Mouse (Mus musculus) MEL (cell line): ENCODE results near the gene Txndc17. TPM values are rescaled to one million over a fixed set of nuclear protein-coding genes. Genes with fewer than 3 reads are reported as not detected.

Source experiments
- DNase-seq: peaks from one replicate; pipeline ENCODE4 v3.0.0; 2011; ENCODE audit warnings: low read depth, low spot score
- H3K27ac ChIP-seq: 2 replicates; pipeline ENCODE4 v1.5.1; 2012; ENCODE audit warnings: low read depth, mild to moderate bottlenecking, control low read depth, low read length, moderate library complexity; ENCODE audit not compliant: control insufficient read depth
- H3K27me3 ChIP-seq, 2 experiments: fragments of 150-350 bp in 1 of 2; sonication (generic) in 1 of 2; 2 replicates each; pipeline ENCODE4 v1.6.1; 2012; ENCODE audit warnings: low read length in 2 of 2, mild to moderate bottlenecking in 2 of 2, improper control_type of control experiment in 1 of 2, moderate library complexity in 1 of 2; ENCODE audit not compliant: insufficient read depth in 2 of 2, control insufficient read depth in 1 of 2
- H3K36me3 ChIP-seq, 2 experiments: 2 replicates each; pipeline ENCODE4 v1.6.1; 2012 to 2014; ENCODE audit warnings: low read length in 2 of 2, improper control_type of control experiment in 1 of 2, inconsistent platforms in 1 of 2, mild to moderate bottlenecking in 1 of 2; ENCODE audit not compliant: insufficient read depth in 2 of 2, control insufficient read depth in 1 of 2
- H3K4me1 ChIP-seq, 2 experiments: fragments of 150-350 bp in 1 of 2; sonication (generic) in 1 of 2; 2 replicates each; pipeline ENCODE4 v1.6.1; 2012; ENCODE audit warnings: low read length in 2 of 2, improper control_type of control experiment in 1 of 2, mild to moderate bottlenecking in 1 of 2; ENCODE audit not compliant: insufficient read depth in 2 of 2, control insufficient read depth in 1 of 2
- H3K4me3 ChIP-seq, 2 experiments: fragments of 150-350 bp in 1 of 2; sonication (generic) in 1 of 2; 2 replicates each; pipeline ENCODE4 v1.5.1; 2012; ENCODE audit warnings: low read depth in 2 of 2, low read length in 2 of 2, mild to moderate bottlenecking in 2 of 2, moderate library complexity in 2 of 2, control low read depth in 1 of 2, improper control_type of control experiment in 1 of 2; ENCODE audit not compliant: control insufficient read depth in 1 of 2, insufficient read depth in 1 of 2
- H3K79me2 ChIP-seq: 2 replicates; pipeline ENCODE4 v1.6.1; 2012; ENCODE audit warnings: mild to moderate bottlenecking, low read length, moderate library complexity; ENCODE audit not compliant: control insufficient read depth, poor library complexity, insufficient read depth
- H3K9ac ChIP-seq: 2 replicates; pipeline ENCODE4 v1.6.1; 2012; ENCODE audit warnings: low read depth, mild to moderate bottlenecking, control low read depth, low read length, moderate library complexity; ENCODE audit not compliant: control insufficient read depth, poor library complexity, severe bottlenecking
- H3K9me3 ChIP-seq: fragments of 150-350 bp; sonication (generic); replicated peaks from 2 replicates; pipeline ENCODE4 v1.6.1; 2012; ENCODE audit warnings: mild to moderate bottlenecking, low read length, improper control_type of control experiment, moderate library complexity; ENCODE audit not compliant: insufficient read depth
- BHLHE40 ChIP-seq: IDR thresholded peaks from 2 replicates; pipeline ENCODE4 v1.6.1; 2012; ENCODE audit warnings: low read depth, mild to moderate bottlenecking, inconsistent platforms, low read length, improper control_type of control experiment, borderline replicate concordance
- CHD1 ChIP-seq: IDR thresholded peaks from 2 replicates; pipeline ENCODE4 v1.6.1; 2012; ENCODE audit warnings: low read depth, mild to moderate bottlenecking, inconsistent platforms, low read length, improper control_type of control experiment
- ELF1 ChIP-seq: IDR thresholded peaks from 2 replicates; pipeline ENCODE4 v1.6.1; 2014; ENCODE audit warnings: low read depth, mild to moderate bottlenecking, inconsistent platforms, low read length, improper control_type of control experiment, moderate library complexity
- EP300 ChIP-seq, 2 experiments: IDR thresholded peaks; 2 replicates each; pipeline ENCODE4 v1.6.1; 2011; ENCODE audit warnings: improper control_type of control experiment in 2 of 2, low read length in 2 of 2, low read depth in 1 of 2, mild to moderate bottlenecking in 1 of 2
- ETS1 ChIP-seq: IDR thresholded peaks from 2 replicates; pipeline ENCODE4 v1.6.1; 2012; ENCODE audit warnings: low read depth, mild to moderate bottlenecking, inconsistent platforms, low read length, improper control_type of control experiment, moderate library complexity
- GABPA ChIP-seq: IDR thresholded peaks from 2 replicates; pipeline ENCODE4 v1.6.1; 2012; ENCODE audit warnings: low read depth, mild to moderate bottlenecking, inconsistent platforms, low read length, improper control_type of control experiment, moderate library complexity
- GATA1 ChIP-seq: IDR thresholded peaks from 2 replicates; pipeline ENCODE4 v1.6.1; 2011; ENCODE audit warnings: low read depth, low read length, improper control_type of control experiment
- HCFC1 ChIP-seq: IDR thresholded peaks from 2 replicates; pipeline ENCODE4 v1.6.1; 2012; ENCODE audit warnings: low read depth, mild to moderate bottlenecking, inconsistent platforms, low read length, improper control_type of control experiment, moderate library complexity
- MAX ChIP-seq: IDR thresholded peaks from 2 replicates; pipeline ENCODE4 v1.6.1; 2011; ENCODE audit warnings: low read length, improper control_type of control experiment
- MAZ ChIP-seq: IDR thresholded peaks from 2 replicates; pipeline ENCODE4 v1.6.1; 2012; ENCODE audit warnings: low read depth, mild to moderate bottlenecking, inconsistent platforms, low read length, improper control_type of control experiment
- MEF2A ChIP-seq: IDR thresholded peaks from 2 replicates; pipeline ENCODE4 v1.6.1; 2014; ENCODE audit warnings: low read depth, mild to moderate bottlenecking, inconsistent platforms, low read length, improper control_type of control experiment; ENCODE audit not compliant: poor library complexity, insufficient replicate concordance, severe bottlenecking; ENCODE audit errors: extremely low read depth
- NRF1 ChIP-seq: IDR thresholded peaks from 2 replicates; pipeline ENCODE4 v1.6.1; 2014; ENCODE audit warnings: low read depth, mild to moderate bottlenecking, inconsistent platforms, low read length, improper control_type of control experiment, moderate library complexity; ENCODE audit not compliant: poor library complexity, insufficient read depth, severe bottlenecking
- POLR2AphosphoS2 ChIP-seq: IDR thresholded peaks from 2 replicates; pipeline ENCODE4 v1.6.1; 2011; ENCODE audit warnings: low read length, improper control_type of control experiment
- POLR2AphosphoS5 ChIP-seq: IDR thresholded peaks from 2 replicates; pipeline ENCODE4 v1.6.1; 2012; ENCODE audit warnings: low read depth, borderline replicate concordance, mild to moderate bottlenecking, inconsistent platforms, low read length, moderate library complexity, mixed read lengths
- RAD21 ChIP-seq: IDR thresholded peaks from 2 replicates; pipeline ENCODE4 v1.6.1; 2011; ENCODE audit warnings: mild to moderate bottlenecking, low read depth, low read length, improper control_type of control experiment
- RCOR1 ChIP-seq: IDR thresholded peaks from 2 replicates; pipeline ENCODE4 v1.6.1; 2012; ENCODE audit warnings: low read depth, mild to moderate bottlenecking, inconsistent platforms, low read length, improper control_type of control experiment
- TAL1 ChIP-seq: IDR thresholded peaks from 2 replicates; pipeline ENCODE4 v1.6.1; 2012; ENCODE audit warnings: mild to moderate bottlenecking, inconsistent platforms, low read length, moderate library complexity, mixed read lengths
- UBTF ChIP-seq: IDR thresholded peaks from 2 replicates; pipeline ENCODE4 v1.6.1; 2012; ENCODE audit warnings: low read depth, mild to moderate bottlenecking, inconsistent platforms, low read length, improper control_type of control experiment, moderate library complexity, borderline replicate concordance; ENCODE audit not compliant: insufficient read depth
- USF2 ChIP-seq, 2 experiments: IDR thresholded peaks; 2 replicates each; pipeline ENCODE4 v1.6.1; 2011 to 2012; ENCODE audit warnings: improper control_type of control experiment in 2 of 2, low read length in 2 of 2, borderline replicate concordance in 1 of 2, inconsistent platforms in 1 of 2, low read depth in 1 of 2, mild to moderate bottlenecking in 1 of 2; ENCODE audit not compliant: insufficient read depth in 1 of 2
- ZC3H11A ChIP-seq: IDR thresholded peaks from 2 replicates; pipeline ENCODE4 v1.6.1; 2012; ENCODE audit warnings: low read depth, mild to moderate bottlenecking, inconsistent platforms, low read length, improper control_type of control experiment
- ZKSCAN1 ChIP-seq: IDR thresholded peaks from 2 replicates; pipeline ENCODE4 v1.6.1; 2012; ENCODE audit warnings: low read depth, mild to moderate bottlenecking, inconsistent platforms, low read length, improper control_type of control experiment, moderate library complexity
- polyA plus RNA-seq, 2 experiments: library from polyadenylated mRNA; stranded (reverse) in 1 of 2; unstranded in 1 of 2; fragments of >175 nt in 1 of 2; fragments of >200 nt in 1 of 2; gene quantifications; 2 replicates each; pipeline versions ENCODE4 v1.2.1 to v1.2.4; 2012; ENCODE audit warnings: low replicate concordance in 2 of 2, low read depth in 1 of 2; ENCODE audit not compliant: insufficient read length in 2 of 2, insufficient read depth in 1 of 2, missing spikeins in 1 of 2
- total RNA-seq: library from RNA; depleted of rRNA; stranded (reverse); fragments of 300-350 nt; gene quantifications from 2 replicates; pipeline ENCODE4 v1.2.3, GENCODE M21; 2012

Txndc17 gene
- total and polyA plus RNA-seq, 3 experiments = 194 to 196 TPM; not detected in 1

DNA sequence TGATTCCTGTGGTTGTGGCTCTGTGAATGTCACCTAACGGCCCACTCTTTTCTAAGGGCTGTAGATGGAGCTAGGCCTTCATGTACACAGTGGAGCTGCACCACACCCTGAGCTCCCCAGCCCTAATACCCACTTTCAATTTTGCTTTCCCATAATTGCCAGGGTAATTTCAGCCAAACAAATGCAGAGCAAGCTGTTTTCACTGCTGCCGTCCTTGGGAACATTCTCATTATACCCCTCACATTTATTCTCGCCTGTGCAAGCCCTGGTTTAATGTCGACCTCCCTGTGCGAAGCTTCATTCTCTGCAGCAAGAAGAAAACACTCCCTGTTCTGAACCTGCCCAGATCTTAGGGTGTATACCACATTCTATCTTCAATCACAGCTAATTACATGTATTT lies 31.4 kb upstream of the Txndc17 start:
- peaks cover 0 to 20% of the 10 kb centered on the region in 2 experiments; a peak in 2 of 4 replicates for H3K36me3 ChIP-seq

DNA sequence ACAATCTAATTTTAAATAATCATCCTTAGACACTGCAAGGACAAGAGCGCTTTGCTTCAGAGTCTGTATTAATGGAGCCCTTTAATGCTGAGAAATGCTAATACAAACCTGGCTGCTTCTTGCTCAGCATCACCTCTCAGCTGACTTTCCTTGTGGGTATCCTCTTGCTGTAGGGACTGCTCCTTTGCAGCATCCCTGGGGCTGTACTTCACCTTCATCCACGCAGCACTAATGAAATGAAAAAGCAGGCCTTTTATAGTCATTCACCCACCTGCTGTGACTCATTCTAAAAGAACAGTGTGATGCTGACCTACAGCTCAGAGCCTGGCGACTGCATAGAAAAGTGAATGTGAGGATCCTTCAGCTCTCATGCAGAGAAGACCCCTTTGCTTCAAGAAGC lies 30.8 kb upstream of the Txndc17 start:
- Histone ChIP-seq H3K9ac (no peak overlapping the region), H3K36me3 (peaks cover 0 to 20% of the 10 kb centered on the region in 2 experiments; a peak in 2 of 4 replicates), H3K27me3 (no peaks in the 10 kb centered on the region), H3K4me3 (no peak overlapping the region), H3K79me2 (no peaks in the 10 kb centered on the region), H3K9me3 (no peaks in the 10 kb centered on the region), H3K27ac (no peak overlapping the region), H3K4me1 (no peaks in the 10 kb centered on the region)
- no peak for DNase-seq
- TF ChIP-seq ZKSCAN1 = no peak
- no peak for TF ChIP-seq ZC3H11A
- no peak for TF ChIP-seq POLR2AphosphoS5
- TF ChIP-seq TAL1 = no peak
- no peak for TF ChIP-seq ETS1
- TF ChIP-seq MEF2A = no peak
- no peak for TF ChIP-seq MAZ
- TF ChIP-seq CHD1 = no peak
- no peak for TF ChIP-seq POLR2AphosphoS2
- TF ChIP-seq UBTF = no peak
- TF ChIP-seq USF2 (IDR thresholded peaks at IDR 0.05; ENCODE audit: borderline replicate concordance in 1 of 2, insufficient read depth in 1 of 2, low read depth in 1 of 2, low read length in 2 of 2) = no peak
- no peak for TF ChIP-seq RAD21
- no peak for TF ChIP-seq NRF1

More for the DNA sequence above, 31.4 kb upstream of the Txndc17 start:
- TF ChIP-seq GATA1 (no peak), ZC3H11A (no peak), MAX (no peak), EP300 (IDR thresholded peaks at IDR 0.05; ENCODE audit: low read depth in 1 of 2, low read length in 2 of 2) (no peak), POLR2AphosphoS5 (no peak), CHD1 (no peak), ELF1 (no peak), GABPA (no peak), ETS1 (no peak), HCFC1 (no peak), BHLHE40 (no peak), NRF1 (no peak), RCOR1 (no peak), USF2 (IDR thresholded peaks at IDR 0.05; ENCODE audit: borderline replicate concordance in 1 of 2, insufficient read depth in 1 of 2, low read depth in 1 of 2, low read length in 2 of 2) (no peak), UBTF (no peak)
- DNase-seq = no peak
- no peaks in the 10 kb centered on the region for H3K27me3 ChIP-seq
- no peaks in the 10 kb centered on the region for H3K79me2 ChIP-seq
- no peaks in the 10 kb centered on the region for H3K9me3 ChIP-seq
- H3K27ac ChIP-seq = no peak overlapping the region
- no peaks in the 10 kb centered on the region for H3K4me1 ChIP-seq
- no peak overlapping the region for H3K4me3 ChIP-seq
- H3K9ac ChIP-seq = no peak overlapping the region
